Mouse (Mus musculus) left cerebral cortex, postnatal 36 days (tissue): ENCODE measurements around the gene Gab1. TPM values are rescaled to one million over a fixed set of nuclear protein-coding genes. Genes with fewer than 3 reads are reported as not detected.

Source experiments
- DNase-seq, 2 experiments: peaks; one replicate each; pipeline ENCODE4 v3.0.0; 2021 to 2022; ENCODE audit warnings: low spot score in 2 of 2, mixed read lengths in 1 of 2
- intact Hi-C: fragments of 180-260 bp; cut with DNase I; formaldehyde crosslinking; loops from one replicate; pipeline ENCODE4 v1.15.1; 2025
- total RNA-seq, 2 experiments: library from RNA; stranded (reverse); gene quantifications; 2 replicates each; pipeline ENCODE4 v1.2.3; 2021

Gab1 gene
- total RNA-seq, 2 experiments from 2014 or later: 14.6 to 15.4 TPM

DNA sequence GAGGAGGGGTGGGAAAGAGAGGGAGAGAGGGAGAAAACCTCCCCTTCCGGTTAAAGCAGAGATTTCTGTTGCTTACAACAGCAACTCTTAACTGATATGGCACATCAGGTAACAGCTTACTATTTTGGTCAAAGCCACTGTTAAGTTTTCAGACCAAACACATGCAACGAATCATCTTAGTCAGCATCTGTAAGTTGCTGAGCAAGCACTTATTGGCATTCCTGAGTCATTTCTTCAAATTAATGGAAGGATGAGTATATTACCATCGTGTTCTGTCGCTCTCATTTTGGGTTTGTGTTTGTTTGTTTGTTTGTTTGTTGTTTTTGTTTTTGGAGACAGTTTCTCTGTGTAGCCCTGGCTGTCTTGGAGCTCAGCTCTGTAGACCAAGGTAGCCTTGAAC lies 30.3 kb downstream of the Gab1 start:
- intact Hi-C loops: no loop called here
- no peak for DNase-seq

DNA sequence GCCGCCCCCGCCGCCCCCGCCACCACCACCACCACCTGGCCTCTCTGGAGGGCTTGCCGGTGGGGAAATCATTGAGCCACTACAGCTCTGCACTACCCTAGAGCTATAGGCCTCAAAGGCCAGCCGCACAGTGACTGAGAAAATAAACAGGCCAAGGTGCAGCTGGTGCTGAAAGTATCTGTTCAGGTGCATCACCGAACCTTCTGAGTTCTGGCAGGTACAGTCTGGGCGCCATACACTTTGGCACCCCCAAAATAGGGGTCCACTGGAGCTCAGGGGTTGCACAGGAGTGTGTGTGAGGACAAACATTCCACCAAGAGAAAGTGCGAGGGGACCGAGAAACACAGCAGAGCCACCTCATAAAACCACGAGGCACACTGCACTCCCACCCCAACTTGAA lies 31.7 kb downstream of the Gab1 start:
- intact Hi-C loops: no loop called here
- DNase-seq: no peak

DNA sequence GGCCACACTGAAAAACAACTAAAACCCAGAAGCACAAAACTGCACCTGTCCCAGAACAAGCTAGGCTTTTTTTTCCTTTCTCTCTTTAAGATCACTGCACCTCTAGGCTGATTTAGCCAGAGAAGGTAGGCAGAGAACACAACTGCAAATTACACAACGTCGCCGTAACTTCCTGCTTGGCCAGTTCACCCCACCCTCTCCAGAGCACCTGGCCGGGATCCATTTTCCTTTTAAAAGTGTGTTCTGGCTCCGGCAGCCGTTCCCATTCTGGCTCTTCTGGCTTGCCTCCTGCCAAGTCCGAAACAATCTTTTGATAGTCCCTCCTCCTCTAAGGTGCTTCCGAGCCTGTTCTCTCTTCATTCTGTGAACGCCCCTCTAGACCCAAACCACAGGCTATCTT lies 32.4 kb downstream of the Gab1 start:
- intact Hi-C loops: no loop called here
- DNase-seq: no peak

DNA sequence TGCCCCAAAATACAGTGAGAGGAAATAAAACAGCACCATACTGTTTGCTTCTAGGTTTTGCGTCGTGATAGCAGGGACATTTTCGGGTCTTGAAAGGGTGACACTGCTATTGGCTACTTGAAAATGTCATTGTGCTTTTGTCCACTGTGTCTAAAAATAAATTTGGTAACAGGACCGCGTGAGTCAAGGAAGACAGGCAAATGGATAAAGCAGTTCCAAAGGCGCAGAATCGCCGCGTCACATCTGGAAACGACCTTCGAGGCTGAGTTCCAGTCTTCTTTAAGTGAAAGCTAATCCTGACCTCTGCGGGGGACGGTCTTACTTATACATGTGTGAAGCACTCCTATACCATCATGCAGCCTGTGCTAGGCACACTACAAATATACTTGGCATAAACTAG lies 35.0 kb downstream of the Gab1 start:
- intact Hi-C loops: no loop called here
- no peak for DNase-seq

DNA sequence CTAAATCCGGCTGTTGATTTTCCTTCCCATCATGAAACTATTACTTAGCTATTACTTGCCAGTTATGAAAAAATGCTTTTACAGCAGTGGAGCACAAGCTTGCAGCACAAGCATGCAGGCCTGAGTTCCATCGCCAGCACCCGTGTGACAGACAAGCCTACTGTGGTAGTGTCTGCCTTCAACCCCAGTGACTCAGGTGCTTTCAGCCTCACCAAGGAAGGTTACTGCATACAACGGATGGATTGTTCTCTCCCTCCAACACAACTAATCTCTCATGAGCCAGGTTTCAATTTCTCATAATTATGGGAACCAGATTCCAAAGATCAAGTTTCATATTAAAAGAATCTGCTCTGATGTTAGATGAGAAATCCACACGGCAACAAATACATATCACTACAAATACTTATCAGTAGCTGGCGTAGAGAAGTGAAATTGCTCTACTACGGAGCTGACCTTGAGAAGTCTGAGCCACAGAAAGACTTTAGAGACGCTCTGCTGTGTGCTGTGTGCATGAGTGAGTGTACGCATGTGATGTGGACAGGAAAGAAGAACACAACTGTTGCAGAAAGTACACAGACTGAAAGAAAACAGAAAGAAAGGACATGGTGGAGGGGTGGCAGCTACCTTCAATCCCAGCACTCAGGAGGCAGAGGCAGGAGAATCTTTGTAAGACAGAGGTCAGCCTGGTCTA lies 36.4 kb downstream of the Gab1 start:
- DNase-seq: no peak
- intact Hi-C loops: no loop called here

DNA sequence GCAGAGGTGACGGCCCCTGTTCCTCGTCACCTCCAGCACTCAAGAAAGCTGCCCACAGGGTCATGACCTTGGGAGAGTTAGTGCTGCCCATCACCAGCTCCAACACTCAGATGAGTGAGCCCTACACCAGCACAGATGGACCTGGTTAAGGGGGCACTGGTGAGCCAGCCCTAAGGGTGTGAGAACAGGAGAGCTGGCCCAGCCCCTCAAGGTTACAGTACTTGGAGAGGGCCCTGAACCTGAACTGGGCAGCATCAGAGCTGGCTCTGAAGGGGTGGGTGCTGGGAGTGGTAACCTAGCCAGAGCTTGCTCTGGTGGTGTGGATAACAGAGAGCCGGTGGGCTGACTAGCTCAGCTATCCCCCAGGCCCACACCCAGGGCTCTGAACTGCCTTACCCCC lies 37.8 kb downstream of the Gab1 start:
- DNase-seq: no peak
- intact Hi-C loops: no loop called here

DNA sequence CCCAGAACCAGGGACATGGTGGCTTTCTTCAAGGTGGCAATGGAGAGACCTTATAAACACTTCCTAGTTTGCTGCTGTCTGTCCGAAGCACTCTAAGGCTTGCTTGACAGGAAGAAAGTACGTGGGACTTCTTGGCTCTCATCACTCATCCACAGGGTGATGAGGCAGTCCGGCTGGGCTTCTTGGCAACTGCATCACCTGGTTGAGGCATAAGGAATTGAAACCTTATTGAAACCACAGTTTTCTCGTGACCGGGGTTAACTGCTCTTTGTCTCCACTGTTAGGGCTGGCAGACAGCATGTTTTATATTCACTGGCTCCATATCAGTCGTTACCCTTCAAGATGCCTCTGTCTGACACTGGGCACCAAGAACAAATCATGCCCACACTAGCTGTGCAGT lies 40.2 kb downstream of the Gab1 start:
- intact Hi-C loops: no loop called here
- DNase-seq: no peak

DNA sequence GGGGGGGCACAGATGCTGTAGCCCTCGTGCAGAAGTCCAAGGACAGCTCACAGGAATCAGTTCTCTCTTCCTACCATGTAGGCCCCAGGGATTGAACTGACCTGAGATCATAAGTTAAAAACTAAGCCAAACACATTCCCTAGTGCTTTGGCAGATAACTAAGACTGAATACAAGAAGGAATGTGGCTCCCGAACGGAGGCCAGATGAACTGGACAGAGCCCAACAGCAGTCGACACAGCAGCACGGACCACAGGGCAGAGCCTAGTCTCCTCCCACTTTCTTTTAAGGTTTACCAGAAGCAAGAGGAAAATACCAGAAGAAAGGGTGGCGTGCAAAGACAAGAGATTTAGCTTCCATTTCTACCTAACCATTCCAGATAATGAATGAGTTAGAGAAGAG lies 42.1 kb downstream of the Gab1 start:
- intact Hi-C loops: no loop called here
- no peak for DNase-seq

DNA sequence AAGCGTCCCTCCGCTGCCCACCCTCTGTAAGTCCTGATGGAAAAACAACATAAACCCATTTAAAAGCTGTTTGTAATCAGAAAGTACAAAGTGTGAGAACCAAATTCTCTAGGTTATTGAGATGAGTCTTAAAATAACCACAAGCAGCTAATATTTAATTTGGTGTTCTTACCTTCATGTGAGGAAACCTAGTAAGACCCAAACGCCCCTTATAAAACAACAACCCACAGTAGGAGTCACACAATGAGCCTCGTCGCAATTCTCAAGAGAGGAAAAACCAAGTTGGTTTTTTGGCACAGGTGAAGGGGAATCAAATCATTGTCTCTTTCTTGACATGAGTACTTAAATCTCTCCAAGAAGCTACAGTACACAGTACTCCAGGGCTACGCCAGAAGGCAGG lies 44.9 kb downstream of the Gab1 start:
- no peak for DNase-seq
- intact Hi-C loops: no loop called here

DNA sequence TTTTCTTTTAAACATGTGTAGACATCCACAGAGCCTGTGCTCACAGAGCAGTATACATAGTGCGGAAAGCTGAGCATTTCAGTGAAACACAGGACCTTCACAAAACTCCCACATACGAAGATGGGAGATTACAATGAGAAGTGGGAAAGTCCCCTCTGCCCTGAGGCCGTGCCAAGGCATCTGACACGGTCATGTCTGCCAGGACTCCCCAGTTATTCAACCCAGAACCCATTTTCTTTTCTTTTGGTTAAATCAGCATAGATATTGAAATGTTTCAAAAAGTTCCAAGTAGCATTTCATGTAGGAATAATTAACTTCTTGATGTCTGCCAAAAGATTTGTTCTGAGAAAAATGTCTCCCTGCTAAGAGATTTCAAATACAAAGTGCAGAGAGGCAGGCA lies 45.9 kb downstream of the Gab1 start:
- intact Hi-C loops: no loop called here
- DNase-seq: no peak

DNA sequence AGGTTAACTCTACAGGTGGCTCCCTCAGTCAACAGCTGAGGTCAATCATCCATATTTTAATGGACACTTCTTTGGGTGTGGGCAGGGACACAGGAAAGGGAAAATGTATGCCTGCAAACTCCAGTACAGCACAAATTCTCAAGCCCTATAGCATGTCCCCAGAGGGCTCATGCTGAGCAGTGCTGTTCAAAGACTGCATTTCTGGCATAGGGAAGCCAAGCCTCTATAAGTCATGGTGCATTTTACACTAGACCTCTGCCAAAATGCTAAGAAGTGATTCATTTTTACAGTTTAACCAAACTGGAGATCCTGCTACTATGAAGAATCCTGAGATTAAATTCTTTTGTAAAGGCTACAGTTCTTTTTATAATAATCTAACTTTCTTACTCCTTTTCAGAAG lies 47.8 kb downstream of the Gab1 start:
- no peak for DNase-seq
- intact Hi-C loops: no loop called here

DNA sequence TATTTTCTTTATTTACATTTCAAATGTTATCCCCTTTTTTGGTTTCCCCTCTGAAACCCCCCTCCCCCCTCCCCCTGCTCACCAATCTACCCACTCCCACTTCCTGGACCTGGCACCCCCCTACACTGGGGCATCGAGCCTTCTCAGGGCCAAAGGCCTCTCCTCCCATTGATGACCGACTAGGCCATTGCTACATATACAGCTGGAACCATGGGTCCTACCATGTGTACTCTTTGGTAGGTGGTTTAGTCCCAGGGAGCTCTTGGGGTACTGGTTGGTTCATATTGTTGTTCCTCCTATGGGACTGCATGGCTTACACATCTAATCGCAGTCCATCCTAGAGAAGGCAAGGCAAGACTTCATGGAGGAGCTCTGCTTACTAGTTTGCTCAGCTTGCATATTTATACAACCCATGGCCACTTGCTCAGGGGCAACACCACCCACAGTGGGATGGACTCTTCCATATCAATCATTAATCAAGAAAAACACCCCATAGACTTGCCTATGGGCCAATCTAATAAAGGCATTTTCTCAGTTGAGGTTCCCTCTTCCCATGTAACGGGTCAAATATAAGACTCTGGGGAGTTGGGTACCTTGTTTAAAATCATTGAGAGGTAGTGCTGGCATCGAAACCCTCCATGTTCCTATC lies 48.3 kb downstream of the Gab1 start:
- intact Hi-C loops: no loop called here
- no peak for DNase-seq

DNA sequence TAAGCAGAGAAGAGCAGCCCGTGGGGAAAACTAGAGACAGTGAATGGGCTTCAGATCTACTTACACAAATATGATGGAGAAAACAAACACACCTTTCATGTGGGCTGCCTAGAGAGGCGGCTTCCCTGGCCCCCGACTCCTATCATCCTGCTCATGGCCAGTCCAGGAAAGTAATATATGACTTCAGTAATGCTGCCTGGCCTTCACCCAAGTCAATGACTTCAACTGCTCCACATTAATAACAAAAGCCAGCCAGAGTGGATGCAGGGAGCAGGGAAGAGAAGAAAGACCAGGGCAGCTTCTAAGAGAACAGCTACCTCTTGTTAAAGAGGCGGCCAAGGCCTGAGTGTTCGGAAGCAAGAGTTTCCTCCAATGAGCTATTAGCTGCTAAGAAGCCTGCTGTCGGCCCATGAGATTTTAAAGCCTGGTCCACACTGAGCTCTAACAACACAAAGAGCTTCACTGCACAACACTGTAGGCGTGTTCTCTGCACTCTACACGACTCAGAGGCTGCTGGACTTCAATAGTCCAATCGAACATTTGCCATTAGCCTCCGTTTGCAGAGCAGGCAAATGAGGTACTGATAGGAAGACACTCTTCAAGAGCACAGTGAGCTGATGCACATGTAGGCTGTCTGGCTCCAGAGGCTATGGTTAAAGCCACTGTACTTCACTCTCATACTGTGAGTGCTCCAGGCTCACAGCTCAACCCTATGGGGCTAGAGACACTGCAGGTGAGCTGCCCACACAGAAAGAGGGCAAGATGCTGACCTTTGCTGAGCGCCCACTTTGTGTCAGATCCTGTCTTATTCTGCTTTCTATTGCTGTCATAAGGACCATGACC lies 49.4 kb downstream of the Gab1 start:
- intact Hi-C loops: no loop called here
- DNase-seq: no peak

DNA sequence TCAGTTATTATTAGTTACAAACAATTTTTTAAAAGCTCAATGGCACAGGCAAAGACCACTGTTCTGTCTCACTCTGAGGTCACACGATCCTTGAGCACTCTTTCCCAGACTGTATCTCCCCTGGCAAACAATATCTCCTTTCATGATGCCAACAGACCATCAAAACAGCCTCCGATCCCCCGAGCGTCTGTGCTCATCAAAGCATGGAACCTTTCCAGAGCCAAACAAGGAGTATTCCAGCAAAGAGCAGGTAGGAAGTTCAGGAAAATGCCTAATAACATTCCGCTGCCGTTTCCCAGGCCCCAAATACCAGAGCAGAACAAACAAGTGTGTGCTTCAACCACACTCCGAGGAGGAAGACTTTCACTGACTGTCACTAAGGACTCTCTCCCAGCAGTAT lies 50.2 kb downstream of the Gab1 start:
- intact Hi-C loops: no loop called here
- no peak for DNase-seq

DNA sequence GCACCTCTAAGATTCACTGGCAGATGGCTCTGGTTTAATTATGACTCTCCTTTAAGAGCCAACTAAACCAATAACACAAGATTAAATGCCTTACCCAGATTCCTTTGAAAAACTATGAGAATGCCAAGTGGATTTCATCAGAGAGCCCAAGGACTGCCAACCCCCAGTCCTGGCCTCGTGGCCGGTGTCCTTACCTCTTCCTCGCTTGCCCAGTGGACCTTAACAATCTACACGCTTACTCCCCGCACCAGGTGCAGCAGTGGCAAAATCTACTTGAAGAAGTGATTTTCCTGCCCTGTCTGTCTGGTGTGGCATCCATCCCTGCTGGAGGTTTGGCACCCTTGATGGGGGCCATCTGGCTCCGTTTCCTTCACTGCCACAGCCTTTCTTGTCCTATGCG lies 53.3 kb downstream of the Gab1 start:
- intact Hi-C loops: no loop called here
- DNase-seq: no peak

DNA sequence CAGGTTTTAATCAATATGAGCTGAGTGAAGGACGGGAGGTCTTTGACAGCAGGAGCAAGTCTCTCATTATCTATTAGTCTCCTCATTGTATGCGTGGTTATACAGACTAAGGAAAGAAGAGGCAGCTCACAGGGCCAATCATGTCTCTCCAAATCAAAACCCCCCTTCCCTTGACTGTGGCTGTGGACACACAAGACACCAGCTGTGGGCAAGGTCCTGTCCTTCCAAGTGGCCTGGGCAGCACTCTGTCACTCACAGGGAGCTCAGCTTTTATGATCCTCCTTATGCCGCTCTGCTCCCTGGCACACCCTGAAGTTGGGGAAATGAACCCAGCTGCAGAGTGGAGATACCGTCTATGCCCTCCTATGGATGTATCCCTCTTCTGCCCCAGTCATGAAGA lies 55.2 kb downstream of the Gab1 start:
- DNase-seq: no peak
- intact Hi-C loops: no loop called here

DNA sequence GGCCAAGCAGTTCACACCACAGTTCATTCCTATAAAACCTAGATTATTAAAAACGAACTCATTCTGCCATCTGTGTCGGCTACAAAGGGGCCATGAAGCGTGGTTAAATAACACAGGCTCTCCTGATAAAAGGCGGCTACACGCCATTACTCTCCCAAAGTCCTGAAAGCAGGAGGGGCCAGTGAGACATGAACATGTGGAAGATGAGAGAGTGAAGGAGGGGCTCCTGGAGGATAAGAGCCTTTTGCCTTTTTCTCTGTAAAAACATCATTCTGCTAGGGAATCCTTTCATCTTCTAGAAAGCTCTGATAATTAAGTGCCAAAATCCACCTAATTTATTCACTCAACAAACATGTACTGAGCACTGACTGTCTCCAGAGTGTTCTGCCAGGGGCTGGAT lies 55.9 kb downstream of the Gab1 start:
- DNase-seq: no peak
- intact Hi-C loops: no loop called here

DNA sequence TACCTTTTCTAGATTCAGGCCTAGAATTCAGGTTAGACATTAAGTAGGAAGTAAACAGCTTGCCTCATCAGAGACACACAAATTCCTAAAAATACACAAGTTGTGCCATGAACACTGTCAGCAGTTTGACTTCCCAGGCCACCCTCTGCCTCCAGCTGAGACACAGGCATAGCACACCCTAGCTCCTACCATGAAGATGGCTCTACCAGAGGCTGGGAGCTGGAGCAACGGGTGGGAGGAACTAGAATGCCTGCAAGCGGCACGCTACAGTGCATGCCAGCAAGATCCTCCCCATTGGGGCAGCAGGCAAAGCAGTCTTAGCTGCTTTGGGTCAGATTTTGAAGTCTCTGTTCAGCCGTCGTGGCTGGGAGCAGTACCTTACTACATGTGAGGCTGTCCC lies 57.1 kb downstream of the Gab1 start:
- intact Hi-C loops: no loop called here
- DNase-seq: no peak

DNA sequence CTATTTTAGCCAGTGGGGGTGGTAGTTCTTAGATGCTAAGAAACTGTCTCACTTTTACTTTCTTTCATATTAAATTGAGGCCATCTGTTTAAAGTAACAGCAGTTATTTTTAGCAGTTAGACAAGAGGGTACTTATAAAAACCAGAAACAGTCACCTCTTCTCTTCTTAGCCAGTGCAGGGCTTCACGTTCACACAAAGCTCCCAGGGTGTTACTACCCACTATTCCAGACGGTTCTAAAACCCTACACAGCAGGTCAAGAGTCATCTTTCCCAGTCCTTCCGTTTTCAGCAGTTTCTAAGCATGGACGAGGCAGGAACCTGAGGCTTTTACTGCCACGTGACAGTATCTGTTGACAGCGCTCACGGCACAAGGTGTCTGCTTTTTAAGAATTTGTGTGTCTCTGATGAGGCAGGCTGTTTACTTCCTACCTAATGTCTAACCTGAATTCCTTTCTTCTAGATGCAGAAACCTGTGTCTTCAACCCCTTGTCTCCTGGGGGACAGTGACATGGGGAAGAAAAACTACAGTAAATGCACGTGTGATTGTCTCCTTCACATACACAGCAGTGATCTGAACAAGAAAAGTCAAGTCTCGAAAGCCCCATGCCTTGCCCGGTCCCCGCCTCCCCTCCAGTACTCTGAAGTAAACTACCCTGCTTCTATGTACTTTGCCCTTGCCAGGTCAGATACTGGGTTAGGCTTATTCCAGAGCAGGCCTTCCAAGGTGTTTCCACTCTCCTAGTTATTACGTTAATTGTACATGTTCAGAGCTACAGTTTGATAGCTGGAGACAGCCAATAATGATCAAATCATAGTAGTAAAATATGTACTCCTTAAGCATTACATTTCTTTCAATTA lies 58.7 kb downstream of the Gab1 start:
- intact Hi-C loops: no loop called here
- no peak for DNase-seq

DNA sequence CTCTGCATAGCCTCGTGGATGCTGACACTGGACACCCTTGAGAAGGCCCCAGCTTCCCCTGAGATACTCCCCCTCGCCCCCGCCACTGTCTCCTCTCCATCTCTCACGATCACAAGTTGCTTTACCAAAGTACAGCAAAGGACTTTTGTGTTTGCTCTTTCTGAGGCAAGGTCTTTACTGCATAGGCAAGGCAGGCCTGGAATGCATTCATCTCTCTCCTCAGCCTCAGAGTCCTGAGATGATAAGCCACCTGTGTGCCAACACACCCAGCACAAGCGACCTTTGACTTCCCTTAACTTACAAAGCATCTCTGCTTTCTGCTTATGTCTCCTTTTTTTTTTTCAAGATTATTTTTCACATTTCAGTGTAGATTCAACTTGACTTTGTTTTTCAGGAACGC lies 61.3 kb downstream of the Gab1 start:
- intact Hi-C loops: no loop called here

More for the DNA sequence above, 61.3 kb downstream of the Gab1 start:
- DNase-seq: no peak
